9 mouse cellular contexts compared by ENCODE assay signal in the genomic region with DNA sequence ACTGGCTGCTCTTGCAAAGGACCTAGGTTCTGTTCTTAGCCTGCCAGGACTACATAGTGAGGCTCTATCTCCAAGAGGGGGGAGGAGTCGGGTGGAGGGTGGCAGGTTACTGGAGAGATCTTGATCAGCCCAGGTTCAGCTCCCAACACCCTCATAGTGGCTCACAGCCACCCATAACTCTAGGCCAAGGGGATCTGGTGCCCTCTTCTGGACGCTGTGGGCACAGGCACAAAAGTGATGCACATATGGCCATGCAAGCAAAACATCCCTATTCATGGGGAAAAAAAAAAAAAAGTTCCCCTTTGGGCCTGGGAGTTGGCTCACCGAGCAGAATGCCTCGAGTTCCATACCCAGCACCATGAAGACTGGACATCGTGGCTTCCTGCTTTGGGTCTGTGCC. TPM values are rescaled to one million over a fixed set of nuclear protein-coding genes. Genes with fewer than 3 reads are reported as not detected.
DNase-seq lines count a peak whose midpoint lies in the region; ATAC-seq and TF ChIP-seq lines count a peak whose summit lies in the region.
"Had no signal": no experiment of that assay in that cellular context is flagged by ENCODE, and none has a peak within 500 bp of the region (broad histone marks: within the 10 kb centered on the region; RNA-seq: fewer than 3 reads in every experiment).

No protein-coding gene starts in this region.

- H3K4me3 ChIP-seq in hindbrain, postnatal 0 days (ENCODE audit: low read length), result no peak overlapping the region
- no peak overlapping the region for H3K4me3 ChIP-seq in hindbrain, embryonic 14.5 days (replicated peaks; ENCODE audit: low read length)
- H3K4me3 ChIP-seq: embryonic facial prominence, embryonic 13.5 days had no signal

- no peak overlapping the region for H3K4me2 ChIP-seq in hindbrain, postnatal 0 days (ENCODE audit: low read depth, low read length)
- no peak overlapping the region for H3K4me2 ChIP-seq in hindbrain, embryonic 14.5 days (replicated peaks)
- H3K4me2 ChIP-seq: embryonic facial prominence, embryonic 13.5 days had no signal

- H3K27ac ChIP-seq in hindbrain, postnatal 0 days, result no peak overlapping the region
- H3K27ac ChIP-seq in hindbrain, embryonic 14.5 days, result no peak overlapping the region
- H3K27ac ChIP-seq: embryonic facial prominence, embryonic 13.5 days had no signal

- WGBS in hindbrain, postnatal 0 days, result 41% methylated on average over 5 of the region's 5 CpGs
- 36% methylated on average over 5 of the region's 5 CpGs for WGBS in hindbrain, embryonic 14.5 days

- no peaks in the 10 kb centered on the region for H3K27me3 ChIP-seq in hindbrain, postnatal 0 days (ENCODE audit: insufficient read depth, low read length)
- H3K27me3 ChIP-seq in hindbrain, embryonic 14.5 days (ENCODE audit: control insufficient read depth, insufficient read depth, low read length), result no peaks in the 10 kb centered on the region
- H3K27me3 ChIP-seq: embryonic facial prominence, embryonic 13.5 days had no signal

- H3K9me3 ChIP-seq in hindbrain, postnatal 0 days (ENCODE audit: low read length), result no peaks in the 10 kb centered on the region
- no peaks in the 10 kb centered on the region for H3K9me3 ChIP-seq in hindbrain, embryonic 14.5 days (ENCODE audit: control insufficient read depth, low read length)
- H3K9me3 ChIP-seq: embryonic facial prominence, embryonic 13.5 days had no signal

- no peak overlapping the region for H3K9ac ChIP-seq in hindbrain, postnatal 0 days (replicated peaks; ENCODE audit: low read length)
- no peak overlapping the region for H3K9ac ChIP-seq in hindbrain, embryonic 14.5 days
- H3K9ac ChIP-seq: embryonic facial prominence, embryonic 13.5 days had no signal

- peaks cover 16% of the 10 kb centered on the region for H3K36me3 ChIP-seq in hindbrain, postnatal 0 days (ENCODE audit: insufficient read depth, low read length)
- H3K36me3 ChIP-seq in hindbrain, embryonic 14.5 days (replicated peaks; ENCODE audit: control insufficient read depth, insufficient read depth), result peaks cover 23% of the 10 kb centered on the region

- peak; percentile 28 for DNase-seq in hindbrain, postnatal 0 days (ENCODE audit: low spot score)
- DNase-seq in hindbrain, embryonic 14.5 days (ENCODE audit: low spot score), result no peak
- DNase-seq in CD8-positive naive resting alpha-beta T cell, adult 2 months (ENCODE audit: low read depth in 2 of 2, low spot score in 2 of 2), result peak; percentile 30 to 50
- DNase-seq in adipocyte (ENCODE audit: low spot score), result peak; percentile 41
- DNase-seq in lung, postnatal 36 days, result peak; percentile 49
- DNase-seq in neural tube, embryonic 10.5 days (ENCODE audit: extremely low spot score, low spot score), result no peak
- DNase-seq in urinary bladder, adult 18-20 months (ENCODE audit: low spot score in 2 of 2), result no peak

- peak; percentile 60 for TF ChIP-seq CTCF in hindbrain, postnatal 0 days (IDR thresholded peaks at IDR 0.05; ENCODE audit: low read depth)

- 0 out of 2 replicates have a peak, but pooled peaks cover 6% of the 10 kb centered on the region for H3K4me1 ChIP-seq in hindbrain, postnatal 0 days (ENCODE audit: insufficient read depth, low read length)
- peaks cover 11% of the 10 kb centered on the region for H3K4me1 ChIP-seq in hindbrain, embryonic 14.5 days (replicated peaks; ENCODE audit: control insufficient read depth, insufficient read depth, low read length)

- no peak for ATAC-seq in hindbrain, postnatal 0 days
- no peak for ATAC-seq in hindbrain, embryonic 14.5 days (ENCODE audit: low FRiP score)
- no peak for ATAC-seq in frontal cortex, adult (ENCODE audit: low TSS enrichment)

RNA-seq across cellular contexts. Expression of gene Asb6, which starts 0.8 kb away (rescaled TPM):
- 49.1 and 53.5 TPM in 2 replicates for total RNA-seq in hindbrain, postnatal 0 days (2014; rRNA removed)
- polyA plus RNA-seq in hindbrain, postnatal 0 days (2015; fragmentation: Nextera tagmentation; extraction: Ambion mirVana), result 36.6 and 37.4 TPM in 2 replicates
- 37.6 and 39.3 TPM in 2 replicates for polyA plus RNA-seq in hindbrain, embryonic 14.5 days (2014; fragmentation: Nextera tagmentation; extraction: Ambion mirVana)

RNA-seq across cellular contexts. Expression of gene Prrx2, which starts 5.5 kb away (rescaled TPM):
- total RNA-seq in hindbrain, postnatal 0 days (2014; rRNA removed), result 6.7 and 7.2 TPM in 2 replicates
- 5.0 and 5.6 TPM in 2 replicates for polyA plus RNA-seq in hindbrain, postnatal 0 days (2015; fragmentation: Nextera tagmentation; extraction: Ambion mirVana)
- 3.7 and 3.9 TPM in 2 replicates for polyA plus RNA-seq in hindbrain, embryonic 14.5 days (2014; fragmentation: Nextera tagmentation; extraction: Ambion mirVana)

RNA-seq across cellular contexts. Expression of gene Ntmt1, which starts 21.7 kb away (rescaled TPM):
- 79.5 and 96.3 TPM in 2 replicates for total RNA-seq in hindbrain, postnatal 0 days (2014; rRNA removed)
- polyA plus RNA-seq in hindbrain, postnatal 0 days (2015; fragmentation: Nextera tagmentation; extraction: Ambion mirVana), result 95.9 and 99.6 TPM in 2 replicates
- 102 and 103 TPM in 2 replicates for polyA plus RNA-seq in hindbrain, embryonic 14.5 days (2014; fragmentation: Nextera tagmentation; extraction: Ambion mirVana)

RNA-seq across cellular contexts. Expression of gene 1700001O22Rik, which starts 25.9 kb away (rescaled TPM):
- 0.75 and 2.4 TPM in 2 replicates for total RNA-seq in hindbrain, postnatal 0 days (2014; rRNA removed)
- 1.8 and 2.6 TPM in 2 replicates for polyA plus RNA-seq in hindbrain, postnatal 0 days (2015; fragmentation: Nextera tagmentation; extraction: Ambion mirVana)
- polyA plus RNA-seq in hindbrain, embryonic 14.5 days (2014; fragmentation: Nextera tagmentation; extraction: Ambion mirVana), result 0.87 and 2.1 TPM in 2 replicates

Comparison
In these comparisons a context has a peak if more than half of its experiments do, and no peak if none do; other contexts are left out.
1. DNase-seq: peak in hindbrain, postnatal 0 days (single experiment), CD8-positive naive resting alpha-beta T cell, adult 2 months (2 of 2), adipocyte (single experiment) and lung, postnatal 36 days (single experiment); none in hindbrain, embryonic 14.5 days (single experiment), neural tube, embryonic 10.5 days (single experiment) and urinary bladder, adult 18-20 months (0 of 2).